Mouse (Mus musculus): ENCODE data around the gene Cep70. TPM values are rescaled to one million over a fixed set of nuclear protein-coding genes. Genes with fewer than 3 reads are reported as not detected.
A peak's percentile ranks its signal among the peaks of the same experiment; 100 is the strongest.

Gene Cep70
- total and polyA plus RNA-seq, 3 experiments, result 7.3 to 7.6 TPM; not detected in 1

- DNase-seq (ENCODE audit: low read depth, low spot score), result no peak
- no peak for TF ChIP-seq ETS1 (IDR thresholded peaks at IDR 0.05; ENCODE audit: low read depth, low read length)
- no peak for TF ChIP-seq RCOR1 (IDR thresholded peaks at IDR 0.05; ENCODE audit: low read depth, low read length)
- no peak for TF ChIP-seq ELF1 (IDR thresholded peaks at IDR 0.05; ENCODE audit: low read depth, low read length)
- no peak for TF ChIP-seq JUND (IDR thresholded peaks at IDR 0.05; ENCODE audit: low read depth, low read length)
These were observed 10.7 kb downstream of the Cep70 start for GRCm38 (mm10) chr9:99253861-99254260.

DNA sequence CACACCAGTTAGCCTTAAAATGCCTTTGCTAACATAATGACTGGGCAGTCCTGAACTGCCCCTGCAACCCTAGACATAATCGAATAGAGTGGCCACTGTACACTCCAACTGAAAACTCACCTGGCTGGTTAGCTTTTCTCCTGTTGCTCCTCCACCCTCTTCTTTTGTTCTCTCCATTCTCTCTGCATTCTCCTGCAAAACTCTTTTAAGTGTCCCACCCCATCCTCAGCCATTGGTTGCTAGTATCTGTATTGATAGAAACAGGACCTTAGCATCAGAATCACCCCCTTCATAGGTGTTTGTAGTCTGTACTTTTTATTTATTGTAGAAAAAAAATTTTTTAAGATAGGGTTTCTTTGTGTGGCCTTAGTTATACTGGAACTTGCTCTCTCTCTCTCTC lies 13.0 kb downstream of the Cep70 start:
- Histone ChIP-seq H3K4me3 (ENCODE audit: control insufficient read depth in 1 of 2, insufficient read depth in 1 of 2, low read depth in 2 of 2, low read length in 2 of 2) (no peak overlapping the region), H3K9ac (ENCODE audit: control insufficient read depth, low read depth, low read length, poor library complexity, severe bottlenecking) (no peak overlapping the region), H3K4me1 (ENCODE audit: control insufficient read depth in 1 of 2, insufficient read depth in 2 of 2, low read length in 2 of 2) (peaks cover 0 to 3% of the 10 kb centered on the region in 2 experiments; a peak in 1 of 4 replicates), H3K27ac (ENCODE audit: control insufficient read depth, low read depth, low read length) (no peak overlapping the region), H3K9me3 (replicated peaks; ENCODE audit: insufficient read depth, low read length) (no peaks in the 10 kb centered on the region), H3K79me2 (ENCODE audit: control insufficient read depth, insufficient read depth, low read length, poor library complexity) (no peaks in the 10 kb centered on the region), H3K36me3 (ENCODE audit: control insufficient read depth in 1 of 2, insufficient read depth in 2 of 2, low read length in 2 of 2) (peaks cover 3 to 9% of the 10 kb centered on the region in 2 experiments), H3K27me3 (ENCODE audit: control insufficient read depth in 1 of 2, insufficient read depth in 2 of 2, low read length in 2 of 2) (no peaks in the 10 kb centered on the region)
- TF ChIP-seq TAL1 (IDR thresholded peaks at IDR 0.05; ENCODE audit: low read length) (no peak), RAD21 (IDR thresholded peaks at IDR 0.05; ENCODE audit: low read depth, low read length) (no peak), ZNF384 (IDR thresholded peaks at IDR 0.05; ENCODE audit: low read depth, low read length) (no peak), GABPA (IDR thresholded peaks at IDR 0.05; ENCODE audit: low read depth, low read length) (no peak), CHD2 (IDR thresholded peaks at IDR 0.05; ENCODE audit: low read length) (no peak), MAX (IDR thresholded peaks at IDR 0.05; ENCODE audit: low read length) (no peak), SIN3A (IDR thresholded peaks at IDR 0.05; ENCODE audit: low read length) (no peak), NELFE (IDR thresholded peaks at IDR 0.05; ENCODE audit: low read depth, low read length) (no peak), MXI1 (IDR thresholded peaks at IDR 0.05; ENCODE audit: low read depth, low read length) (no peak), JUND (IDR thresholded peaks at IDR 0.05; ENCODE audit: low read depth, low read length) (no peak), EP300 (IDR thresholded peaks at IDR 0.05; ENCODE audit: low read depth in 1 of 2, low read length in 2 of 2) (no peak)
- DNase-seq (ENCODE audit: low read depth, low spot score), result no peak

More at GRCm38 (mm10) chr9:99253861-99254260, 10.7 kb downstream of the Cep70 start:
- H3K36me3 ChIP-seq (ENCODE audit: control insufficient read depth in 1 of 2, insufficient read depth in 2 of 2, low read length in 2 of 2), result peaks cover 5 to 10% of the 10 kb centered on the region in 2 experiments
- H3K9ac ChIP-seq (ENCODE audit: control insufficient read depth, low read depth, low read length, poor library complexity, severe bottlenecking), result no peak overlapping the region
- no peaks in the 10 kb centered on the region for H3K27me3 ChIP-seq (ENCODE audit: control insufficient read depth in 1 of 2, insufficient read depth in 2 of 2, low read length in 2 of 2)
- no peaks in the 10 kb centered on the region for H3K9me3 ChIP-seq (replicated peaks; ENCODE audit: insufficient read depth, low read length)
- no peak overlapping the region for H3K27ac ChIP-seq (ENCODE audit: control insufficient read depth, low read depth, low read length)
- H3K4me1 ChIP-seq (ENCODE audit: control insufficient read depth in 1 of 2, insufficient read depth in 2 of 2, low read length in 2 of 2), result peaks cover 0 to 3% of the 10 kb centered on the region in 2 experiments; a peak in 1 of 4 replicates
- no peak overlapping the region for H3K4me3 ChIP-seq (ENCODE audit: control insufficient read depth in 1 of 2, insufficient read depth in 1 of 2, low read depth in 2 of 2, low read length in 2 of 2)
- no peaks in the 10 kb centered on the region for H3K79me2 ChIP-seq (ENCODE audit: control insufficient read depth, insufficient read depth, low read length, poor library complexity)

DNA sequence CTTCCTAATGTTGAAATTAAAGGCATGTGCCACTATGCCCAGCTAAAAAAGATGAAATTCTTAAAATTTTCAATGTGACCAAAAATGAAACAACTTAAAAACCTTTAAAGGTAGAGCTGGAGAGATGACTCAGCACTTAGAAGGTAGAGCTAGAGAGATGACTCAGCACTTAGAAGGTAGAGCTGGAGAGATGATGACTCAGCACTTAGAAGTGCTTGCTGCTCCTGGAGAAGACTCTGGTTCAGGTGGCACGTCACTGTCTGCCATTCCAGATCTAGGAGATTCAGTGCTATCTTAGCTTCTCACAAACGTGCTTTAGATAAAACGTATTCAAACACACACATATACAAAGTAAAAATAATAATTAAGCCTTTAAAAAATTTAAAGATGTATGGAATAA lies 13.7 kb downstream of the Cep70 start:
- H3K79me2 ChIP-seq (ENCODE audit: control insufficient read depth, insufficient read depth, low read length, poor library complexity), result no peaks in the 10 kb centered on the region
- H3K9ac ChIP-seq (ENCODE audit: control insufficient read depth, low read depth, low read length, poor library complexity, severe bottlenecking), result no peak overlapping the region
- no peak overlapping the region for H3K4me3 ChIP-seq (ENCODE audit: control insufficient read depth in 1 of 2, insufficient read depth in 1 of 2, low read depth in 2 of 2, low read length in 2 of 2)
- no peaks in the 10 kb centered on the region for H3K27me3 ChIP-seq (ENCODE audit: control insufficient read depth in 1 of 2, insufficient read depth in 2 of 2, low read length in 2 of 2)
- H3K9me3 ChIP-seq (replicated peaks; ENCODE audit: insufficient read depth, low read length), result no peaks in the 10 kb centered on the region
- peak; percentile 70 for DNase-seq (ENCODE audit: low read depth, low spot score)
- peaks cover 3 to 9% of the 10 kb centered on the region in 2 experiments for H3K36me3 ChIP-seq (ENCODE audit: control insufficient read depth in 1 of 2, insufficient read depth in 2 of 2, low read length in 2 of 2)
- TF ChIP-seq ETS1 (IDR thresholded peaks at IDR 0.05; ENCODE audit: low read depth, low read length) (peak; percentile 75), TBP (IDR thresholded peaks at IDR 0.05; ENCODE audit: low read depth, low read length) (no peak), USF2 (IDR thresholded peaks at IDR 0.05; ENCODE audit: borderline replicate concordance in 1 of 2, insufficient read depth in 1 of 2, low read depth in 1 of 2, low read length in 2 of 2) (no peak), MXI1 (IDR thresholded peaks at IDR 0.05; ENCODE audit: low read depth, low read length) (no peak), SIN3A (IDR thresholded peaks at IDR 0.05; ENCODE audit: low read length) (no peak), GABPA (IDR thresholded peaks at IDR 0.05; ENCODE audit: low read depth, low read length) (peak; percentile 91), POLR2AphosphoS5 (IDR thresholded peaks at IDR 0.05; ENCODE audit: borderline replicate concordance, low read depth, low read length) (no peak), RAD21 (IDR thresholded peaks at IDR 0.05; ENCODE audit: low read depth, low read length) (no peak), MAFK (IDR thresholded peaks at IDR 0.05; ENCODE audit: borderline replicate concordance, low read depth, low read length) (peak; percentile 98), TAL1 (IDR thresholded peaks at IDR 0.05; ENCODE audit: low read length) (no peak), EP300 (IDR thresholded peaks at IDR 0.05; ENCODE audit: low read depth in 1 of 2, low read length in 2 of 2) (peak in 1 of 2 experiments; percentile 53; a peak in 2 of 4 replicates), GATA1 (IDR thresholded peaks at IDR 0.05; ENCODE audit: low read depth, low read length) (0 out of 2 replicates have a peak, but pooled peaks have one; percentile 6)
- H3K27ac ChIP-seq (ENCODE audit: control insufficient read depth, low read depth, low read length), result no peak overlapping the region; the same call in 1 of the 2 replicates
- peaks cover 0 to 3% of the 10 kb centered on the region in 2 experiments; a peak in 1 of 4 replicates for H3K4me1 ChIP-seq (ENCODE audit: control insufficient read depth in 1 of 2, insufficient read depth in 2 of 2, low read length in 2 of 2)
